Mouse (Mus musculus) liver, embryonic 16.5 days (tissue): ENCODE measurements at regions not wholly inside any gene's neighbourhood (a gene's known extent, or its start where the extent isn't known, plus 50 kb on each side); places are given as distances from the start of the nearest gene placed in this dataset.

Experiments
- ATAC-seq: fragments of 200-750 bp; cut with Nextera tagmentation; 2 replicates; pipeline ENCODE4 v1.8.0; 2017; ENCODE audit warnings: low read depth, mild to moderate bottlenecking, moderate number of reproducible peaks, moderate library complexity
- H3K27ac ChIP-seq: fragments of 300-500 bp; sonication (generic); 2 replicates; pipeline ENCODE4 v1.5.1; 2014; ENCODE audit warnings: mild to moderate bottlenecking, low read length
- H3K27me3 ChIP-seq: fragments of 300-500 bp; sonication (generic); 2 replicates; pipeline ENCODE4 v1.6.1; 2014; ENCODE audit warnings: low read depth, low read length, mixed read lengths; ENCODE audit not compliant: control insufficient read depth, insufficient read depth
- H3K36me3 ChIP-seq: fragments of 300-500 bp; sonication (generic); 2 replicates; pipeline ENCODE4 v1.6.1; 2014; ENCODE audit warnings: mild to moderate bottlenecking; ENCODE audit not compliant: control insufficient read depth, insufficient read depth
- H3K4me1 ChIP-seq: fragments of 300-500 bp; sonication (generic); 2 replicates; pipeline ENCODE4 v1.6.1; 2014; ENCODE audit warnings: low read depth, low read length, mixed read lengths; ENCODE audit not compliant: control insufficient read depth
- H3K4me2 ChIP-seq: fragments of 300-500 bp; sonication (generic); 2 replicates; pipeline ENCODE4 v1.6.1; 2014; ENCODE audit warnings: low read depth, low read length, mixed read lengths
- H3K4me3 ChIP-seq: fragments of 300-500 bp; sonication (generic); 2 replicates; pipeline ENCODE4 v1.5.1; 2014; ENCODE audit warnings: low read depth, mild to moderate bottlenecking, low read length
- H3K9ac ChIP-seq: fragments of 300-500 bp; sonication (generic); 2 replicates; pipeline ENCODE4 v1.6.1; 2014; ENCODE audit warnings: low read depth, low read length
- H3K9me3 ChIP-seq: fragments of 300-500 bp; sonication (generic); replicated peaks from 2 replicates; pipeline ENCODE4 v1.6.1; 2016; ENCODE audit warnings: low read length; ENCODE audit not compliant: control insufficient read depth
- WGBS: fragments of 180-500 bp; shearing (Covaris S2); extraction: QIAGEN DNeasy Blood & Tissue Kit; methylation state at CpG from one replicate; pipeline ENCODE4 v1.1.7; 2014; ENCODE audit not compliant: insufficient replicate concordance; 5-methylcytosine and 5-hydroxymethylcytosine counted together

DNA sequence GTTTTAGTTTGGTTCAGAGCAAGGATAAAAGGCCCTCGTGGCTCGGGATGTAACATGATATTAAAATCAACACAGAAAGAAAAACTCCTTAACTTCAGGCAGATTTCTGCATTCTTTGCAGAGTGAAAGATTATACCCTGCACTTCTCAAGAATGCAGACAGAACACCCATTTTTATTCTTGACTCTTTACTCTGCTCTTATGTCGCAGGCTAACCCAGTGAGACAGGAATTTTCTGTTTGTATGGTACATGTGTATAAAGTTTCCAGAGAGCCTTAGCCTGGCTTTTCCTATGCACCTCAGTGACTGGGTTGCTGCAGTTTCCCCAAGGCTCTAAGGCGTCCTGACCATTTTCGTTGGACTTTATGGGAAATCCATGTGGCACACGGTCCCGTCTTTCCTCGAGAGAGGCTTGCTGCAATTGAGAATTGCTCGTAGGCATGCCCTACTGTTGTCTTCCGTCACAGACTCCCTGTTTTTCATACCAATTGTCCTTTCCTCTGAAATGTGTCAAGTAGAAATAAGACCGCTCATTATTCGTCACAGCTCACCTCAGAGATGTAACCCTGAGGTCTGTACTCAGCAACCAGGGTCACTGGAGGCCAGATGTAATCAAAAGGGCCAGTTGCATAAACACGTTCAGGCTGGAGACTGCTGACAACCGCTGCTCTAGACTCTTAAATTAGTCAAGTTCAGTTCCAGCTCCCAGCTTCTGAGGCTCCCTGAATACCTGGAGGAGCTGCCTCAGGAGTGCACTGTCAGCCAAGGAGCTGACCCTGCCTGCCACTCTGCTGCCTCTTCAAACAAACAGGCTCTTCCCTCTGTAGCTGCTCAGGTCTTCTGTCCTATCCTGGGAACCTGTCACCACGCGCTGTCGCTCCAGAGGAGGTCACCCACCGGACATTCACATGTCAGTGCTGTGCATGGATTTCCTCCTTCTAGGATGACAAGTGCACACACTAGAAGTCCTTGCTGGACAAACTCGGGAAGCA lies 160.2 kb upstream of the Cops8 start:
- ATAC-seq: no peak
- H3K27ac ChIP-seq: no peak overlapping the region
- H3K4me3 ChIP-seq: no peak overlapping the region
- no peaks in the 10 kb centered on the region for H3K36me3 ChIP-seq
- WGBS: 61% methylated on average over 19 of the region's 19 CpGs
- H3K9me3 ChIP-seq: no peaks in the 10 kb centered on the region
- H3K27me3 ChIP-seq: no peaks in the 10 kb centered on the region
- no peak overlapping the region for H3K4me2 ChIP-seq
- no peaks in the 10 kb centered on the region for H3K4me1 ChIP-seq
- H3K9ac ChIP-seq: no peak overlapping the region

DNA sequence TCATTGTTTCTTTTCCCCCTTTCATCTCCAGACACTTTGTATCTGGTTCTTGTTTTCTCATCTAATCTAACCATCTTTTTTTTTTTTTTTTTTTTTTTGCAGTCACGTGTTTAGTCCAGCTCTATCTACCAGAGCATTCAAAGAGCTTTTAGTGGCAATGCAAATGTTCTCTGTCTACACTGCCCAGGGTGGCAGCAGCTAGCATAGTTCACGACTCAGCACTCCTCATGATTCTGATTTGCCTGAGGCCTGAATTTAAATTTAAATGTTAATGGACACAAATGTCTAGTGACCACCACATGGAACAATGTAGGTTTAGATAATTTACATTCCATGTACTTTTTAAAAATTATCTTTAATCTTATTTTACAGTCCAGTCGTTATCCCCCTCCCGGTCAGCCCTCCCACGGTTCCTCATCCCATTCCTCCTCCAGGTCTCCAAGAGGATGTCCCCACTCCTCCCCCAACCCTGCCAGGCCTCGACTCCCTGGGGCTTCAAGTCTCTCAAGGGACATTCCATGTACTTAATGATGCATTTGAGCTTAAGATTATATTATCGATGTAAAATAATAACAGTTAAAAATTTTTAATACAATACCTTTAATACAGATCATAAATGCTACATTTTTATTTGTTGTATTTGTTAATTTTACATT lies 153.1 kb upstream of the Cops8 start:
- H3K27ac ChIP-seq: no peak overlapping the region
- no peaks in the 10 kb centered on the region for H3K36me3 ChIP-seq
- H3K9ac ChIP-seq: no peak overlapping the region
- ATAC-seq: no peak
- no peaks in the 10 kb centered on the region for H3K4me1 ChIP-seq
- no peak overlapping the region for H3K4me3 ChIP-seq
- H3K9me3 ChIP-seq: no peaks in the 10 kb centered on the region
- no peak overlapping the region for H3K4me2 ChIP-seq
- 56% methylated on average over 7 of the region's 7 CpGs for WGBS
- H3K27me3 ChIP-seq: no peaks in the 10 kb centered on the region

DNA sequence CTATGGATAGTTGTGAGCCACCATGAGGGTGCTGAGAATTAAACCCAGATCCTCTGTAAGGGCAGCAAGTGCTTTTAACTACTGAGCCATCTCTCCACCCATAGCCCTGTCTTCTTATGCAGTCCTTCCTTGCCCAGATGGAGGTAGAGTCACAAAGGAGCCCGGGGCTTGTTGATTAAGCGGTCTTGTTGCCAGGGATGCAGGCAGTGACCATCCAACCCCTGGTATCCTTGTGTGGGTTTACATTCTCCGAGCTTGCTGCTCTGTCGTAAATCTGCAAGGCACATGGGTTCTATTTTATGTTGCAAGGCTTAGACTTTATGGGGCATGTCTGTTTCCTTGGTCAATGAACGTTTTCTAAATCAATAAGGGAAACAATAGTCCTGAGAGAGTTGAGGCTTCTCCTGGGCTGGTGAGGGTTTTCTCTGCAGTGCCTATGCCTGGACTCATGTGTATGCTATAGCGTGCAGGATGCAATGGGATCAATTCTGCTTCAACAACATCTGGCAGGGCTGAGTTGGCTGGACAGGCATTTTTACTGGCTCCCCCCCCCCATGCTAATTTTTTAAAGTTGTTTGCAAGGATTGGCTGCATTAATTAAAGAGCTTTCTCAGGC lies 150.7 kb upstream of the Cops8 start:
- 54% methylated on average over 6 of the region's 6 CpGs for WGBS

DNA sequence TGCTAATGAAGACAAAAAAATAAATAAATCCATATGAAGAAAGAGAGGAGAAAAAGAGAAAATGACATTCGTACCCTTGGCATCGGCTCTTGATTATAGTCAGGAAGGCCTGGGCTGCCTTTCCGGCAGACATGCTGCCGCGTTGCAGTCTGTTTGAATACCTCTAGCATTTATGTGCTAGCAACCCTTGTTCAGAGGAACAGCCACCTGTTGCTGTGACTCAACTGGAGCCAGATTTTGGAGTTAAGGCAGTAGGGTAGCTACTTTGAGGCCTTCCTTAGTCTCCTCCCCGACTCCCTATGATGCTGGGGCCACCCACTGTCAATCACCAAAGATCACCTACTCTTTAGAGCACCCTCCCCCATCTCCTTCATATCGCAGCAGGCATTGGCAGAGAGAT lies 148.5 kb upstream of the Cops8 start:
- Histone ChIP-seq H3K27ac (no peak overlapping the region), H3K4me2 (no peak overlapping the region), H3K9ac (no peak overlapping the region), H3K36me3 (no peaks in the 10 kb centered on the region), H3K27me3 (no peaks in the 10 kb centered on the region), H3K9me3 (no peaks in the 10 kb centered on the region), H3K4me1 (no peaks in the 10 kb centered on the region), H3K4me3 (no peak overlapping the region)
- no peak for ATAC-seq
- WGBS: 60% methylated on average over 7 of the region's 7 CpGs

More for the DNA sequence above, 150.7 kb upstream of the Cops8 start:
- Histone ChIP-seq H3K36me3 (no peaks in the 10 kb centered on the region), H3K27me3 (no peaks in the 10 kb centered on the region), H3K4me3 (no peak overlapping the region), H3K9me3 (no peaks in the 10 kb centered on the region), H3K4me2 (no peak overlapping the region), H3K27ac (no peak overlapping the region), H3K4me1 (no peaks in the 10 kb centered on the region), H3K9ac (no peak overlapping the region)
- no peak for ATAC-seq

DNA sequence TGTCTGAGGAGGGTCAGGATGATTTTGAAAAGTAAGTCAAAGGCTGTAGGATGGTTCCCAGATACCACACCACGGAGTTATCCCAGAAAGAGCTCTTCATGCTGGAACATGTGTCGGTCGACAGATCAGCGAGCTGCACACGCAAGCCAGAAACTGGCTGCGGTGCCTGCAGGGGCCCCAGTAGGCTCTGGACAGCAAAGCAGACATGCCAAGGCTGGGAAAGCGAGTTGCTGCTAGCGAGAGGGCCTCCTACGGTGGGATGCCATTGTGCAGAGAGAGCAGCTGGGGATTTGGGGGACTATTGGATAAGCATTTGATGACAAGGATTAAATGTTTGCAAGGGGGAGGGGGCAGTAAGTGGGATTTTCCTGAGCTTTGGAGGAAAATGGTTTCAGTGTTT lies 145.4 kb upstream of the Cops8 start:
- no peak overlapping the region for H3K27ac ChIP-seq
- no peak for ATAC-seq
- WGBS: 45% methylated on average over 9 of the region's 9 CpGs

DNA sequence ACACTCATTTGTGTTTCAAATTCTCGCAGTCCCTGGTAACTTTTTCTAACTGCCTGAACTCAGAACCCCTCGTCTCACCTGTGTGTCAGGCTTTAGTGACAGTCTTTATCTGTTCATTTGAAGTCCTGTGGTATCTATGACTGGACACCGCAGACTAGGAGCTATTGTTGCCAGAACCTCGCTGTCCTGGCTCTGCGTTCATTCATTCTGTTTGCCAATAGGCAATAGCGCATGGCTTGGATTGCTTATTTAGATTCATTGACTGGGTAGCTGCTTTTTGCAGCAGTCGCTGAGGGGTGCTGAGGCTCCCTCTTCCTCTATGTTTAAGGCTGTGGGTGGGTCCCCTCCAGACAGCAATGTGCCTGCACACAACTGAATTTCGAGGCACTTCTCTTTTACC lies 144.6 kb upstream of the Cops8 start:
- no peak overlapping the region for H3K4me3 ChIP-seq
- H3K9ac ChIP-seq: no peak overlapping the region
- WGBS: 58% methylated on average over 8 of the region's 8 CpGs
- no peaks in the 10 kb centered on the region for H3K36me3 ChIP-seq
- H3K9me3 ChIP-seq: no peaks in the 10 kb centered on the region
- ATAC-seq: no peak
- H3K4me2 ChIP-seq: no peak overlapping the region
- H3K27ac ChIP-seq: no peak overlapping the region
- no peaks in the 10 kb centered on the region for H3K4me1 ChIP-seq
- H3K27me3 ChIP-seq: no peaks in the 10 kb centered on the region

More for the DNA sequence above, 145.4 kb upstream of the Cops8 start:
- H3K9me3 ChIP-seq: no peaks in the 10 kb centered on the region
- no peaks in the 10 kb centered on the region for H3K36me3 ChIP-seq
- H3K4me1 ChIP-seq: no peaks in the 10 kb centered on the region
- H3K27me3 ChIP-seq: no peaks in the 10 kb centered on the region
- no peak overlapping the region for H3K9ac ChIP-seq
- no peak overlapping the region for H3K4me3 ChIP-seq
- H3K4me2 ChIP-seq: no peak overlapping the region

DNA sequence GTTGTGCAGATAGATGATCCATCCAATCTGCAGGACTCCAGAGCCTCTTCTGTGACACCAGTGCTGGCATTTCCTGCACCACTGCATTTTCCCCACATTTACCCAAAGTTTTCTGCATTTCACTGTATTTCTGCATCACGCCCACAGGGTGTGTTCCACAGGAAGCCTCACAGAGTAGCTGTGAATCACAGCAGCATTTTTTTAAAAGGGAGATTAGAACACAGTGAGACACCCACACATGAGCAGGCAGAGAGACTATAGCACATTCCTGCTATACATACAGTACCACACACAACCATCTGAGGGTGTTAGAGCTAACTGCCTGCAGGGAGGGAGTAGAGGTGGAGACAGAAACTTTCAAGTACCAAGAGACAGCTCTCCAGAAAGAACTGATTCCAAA lies 141.1 kb upstream of the Cops8 start:
- no peak overlapping the region for H3K4me2 ChIP-seq
- no peak overlapping the region for H3K9ac ChIP-seq
- no peak overlapping the region for H3K4me3 ChIP-seq
- H3K9me3 ChIP-seq: no peaks in the 10 kb centered on the region
- H3K27ac ChIP-seq: no peak overlapping the region
- WGBS: 45% methylated on average over 1 of the region's 1 CpGs
- ATAC-seq: no peak
- H3K4me1 ChIP-seq: no peaks in the 10 kb centered on the region
- no peaks in the 10 kb centered on the region for H3K36me3 ChIP-seq
- H3K27me3 ChIP-seq: no peaks in the 10 kb centered on the region

DNA sequence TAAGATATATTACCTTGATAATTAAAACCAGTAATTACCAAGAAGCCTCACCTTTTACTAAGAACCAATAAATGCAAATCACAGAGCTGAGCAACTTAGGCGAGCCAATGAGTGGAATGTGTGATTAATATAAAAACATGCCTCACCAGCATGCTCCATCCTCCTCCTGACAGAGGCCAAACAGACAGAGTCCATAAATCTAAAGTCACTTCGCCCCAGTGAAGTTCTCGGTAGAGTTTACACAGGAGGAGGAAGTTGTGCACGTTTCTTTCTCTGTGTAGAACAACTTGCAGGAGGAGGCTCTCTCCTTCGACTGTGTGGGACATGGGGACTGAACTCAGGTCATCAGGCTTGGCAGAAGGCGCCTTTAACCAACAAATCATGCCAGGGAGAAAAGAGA lies 139.5 kb upstream of the Cops8 start:
- ATAC-seq: no peak
- WGBS: 34% methylated on average over 6 of the region's 6 CpGs
- H3K9ac ChIP-seq: no peak overlapping the region
- no peaks in the 10 kb centered on the region for H3K4me1 ChIP-seq
- H3K9me3 ChIP-seq: no peaks in the 10 kb centered on the region
- no peaks in the 10 kb centered on the region for H3K36me3 ChIP-seq
- H3K4me3 ChIP-seq: no peak overlapping the region
- H3K27ac ChIP-seq: no peak overlapping the region
- H3K4me2 ChIP-seq: no peak overlapping the region
- H3K27me3 ChIP-seq: no peaks in the 10 kb centered on the region

DNA sequence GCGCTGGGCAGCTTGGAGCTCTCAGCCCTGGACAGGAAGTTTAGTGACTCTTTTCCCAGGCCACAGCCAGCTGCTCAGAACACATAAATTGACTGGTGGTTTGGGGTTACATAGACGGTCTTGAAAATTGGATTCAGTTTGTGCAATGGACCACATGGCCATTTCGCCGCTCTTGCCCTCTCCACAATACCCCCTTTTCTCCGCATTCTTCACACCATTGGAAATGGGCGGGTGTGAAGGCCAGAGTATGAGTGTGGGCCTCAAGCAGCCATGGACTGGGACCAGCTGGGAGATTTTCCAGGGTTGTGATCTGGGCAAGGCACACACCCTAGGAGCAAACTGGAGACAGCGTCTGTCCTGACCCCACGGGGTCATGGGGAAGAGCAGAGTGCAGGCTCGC lies 135.1 kb upstream of the Cops8 start:
- Histone ChIP-seq H3K4me1 (no peaks in the 10 kb centered on the region), H3K9ac (no peak overlapping the region), H3K27me3 (no peaks in the 10 kb centered on the region), H3K36me3 (no peaks in the 10 kb centered on the region), H3K27ac (no peak overlapping the region), H3K4me2 (no peak overlapping the region), H3K9me3 (no peaks in the 10 kb centered on the region), H3K4me3 (no peak overlapping the region)
- WGBS: 50% methylated on average over 9 of the region's 9 CpGs
- no peak for ATAC-seq
